Mouse (Mus musculus) neural tube, embryonic 13.5 days (tissue): ENCODE measurements around the gene Eif4a1. TPM values are rescaled to one million over a fixed set of nuclear protein-coding genes. Genes with fewer than 3 reads are reported as not detected.

Experiments
- ATAC-seq: fragments of 200-750 bp; cut with Nextera tagmentation; 2 replicates; pipeline ENCODE4 v1.8.0; 2017; ENCODE audit warnings: low read depth, mild to moderate bottlenecking, moderate TSS enrichment, moderate library complexity
- H3K27ac ChIP-seq: fragments of 300-500 bp; sonication (generic); replicated peaks from 2 replicates; pipeline ENCODE4 v1.5.1; 2015; ENCODE audit warnings: moderate library complexity, mild to moderate bottlenecking, inconsistent platforms
- H3K27me3 ChIP-seq: fragments of 300-500 bp; sonication (generic); 2 replicates; pipeline ENCODE4 v1.6.1; 2015; ENCODE audit warnings: mild to moderate bottlenecking, inconsistent platforms
- H3K36me3 ChIP-seq: fragments of 300-500 bp; sonication (generic); 2 replicates; pipeline ENCODE4 v1.6.1; 2015; ENCODE audit warnings: mild to moderate bottlenecking, inconsistent platforms
- H3K4me1 ChIP-seq: fragments of 300-500 bp; sonication (generic); replicated peaks from 2 replicates; pipeline ENCODE4 v1.6.1; 2015; ENCODE audit warnings: inconsistent platforms
- H3K4me2 ChIP-seq: fragments of 300-500 bp; sonication (generic); 2 replicates; pipeline ENCODE4 v1.6.1; 2015; ENCODE audit warnings: inconsistent platforms, mild to moderate bottlenecking, moderate library complexity
- H3K4me3 ChIP-seq: fragments of 300-500 bp; sonication (generic); 2 replicates; pipeline ENCODE4 v1.5.1; 2015; ENCODE audit warnings: mild to moderate bottlenecking, inconsistent platforms
- H3K9ac ChIP-seq: fragments of 300-500 bp; sonication (generic); 2 replicates; pipeline ENCODE4 v1.6.1; 2015; ENCODE audit warnings: moderate library complexity, mild to moderate bottlenecking, inconsistent platforms
- H3K9me3 ChIP-seq: fragments of 300-500 bp; sonication (generic); 2 replicates; pipeline ENCODE4 v1.6.1; 2016; ENCODE audit warnings: inconsistent platforms
- WGBS: fragments of 180-500 bp; shearing (Covaris S2); methylation state at CpG from one replicate; pipeline ENCODE4 v1.1.7; 2015; 5-methylcytosine and 5-hydroxymethylcytosine counted together
- polyA plus RNA-seq: library from polyadenylated mRNA; unstranded; fragments of >200 nt; fragmentation: Nextera tagmentation; extraction: Ambion mirVana; gene quantifications from 2 replicates; pipeline ENCODE4 v1.2.1, GENCODE M21; 2015

The Eif4a1 gene
- polyA plus RNA-seq, 1 experiment from 2014 or later, result 528 TPM

DNA sequence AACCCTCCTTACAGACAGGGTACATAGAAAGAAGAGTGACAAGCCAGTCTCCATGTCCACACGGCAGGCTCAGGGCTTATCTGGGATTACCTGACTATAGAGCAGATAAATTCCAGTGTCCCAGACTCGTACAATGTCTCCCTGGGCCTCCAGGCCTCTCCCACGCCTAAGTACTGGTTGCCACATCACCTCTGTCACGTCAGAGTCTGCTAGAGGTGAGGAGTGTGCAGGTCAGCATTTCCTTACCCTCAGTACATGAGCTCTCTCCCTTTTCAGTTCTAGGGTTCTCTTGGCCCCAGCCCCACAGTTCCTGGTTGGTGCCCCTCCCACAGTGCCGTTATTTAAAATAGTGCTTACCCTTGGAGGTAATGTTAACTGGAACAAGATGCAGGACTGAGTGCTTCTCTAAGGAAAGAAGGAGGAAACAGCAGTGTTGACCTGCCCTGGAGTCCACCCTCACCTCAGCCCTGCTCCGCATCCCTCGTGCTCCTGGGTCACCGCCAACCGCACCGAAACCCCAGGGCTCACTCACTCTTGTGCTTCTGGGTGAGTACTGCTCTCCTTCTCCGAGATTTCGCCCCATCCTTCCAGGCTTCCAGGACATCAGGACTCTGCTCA lies 12.0 kb upstream of the Eif4a1 start:
- Histone ChIP-seq H3K4me3 (no peak overlapping the region), H3K27me3 (no peaks in the 10 kb centered on the region), H3K9ac (no peak overlapping the region), H3K36me3 (peaks cover 9% of the 10 kb centered on the region), H3K4me1 (peaks cover 46% of the 10 kb centered on the region), H3K9me3 (no peaks in the 10 kb centered on the region), H3K4me2 (no peak overlapping the region), H3K27ac (no peak overlapping the region)
- WGBS, result 83% methylated on average over 12 of the region's 12 CpGs
- ATAC-seq, result no peak

DNA sequence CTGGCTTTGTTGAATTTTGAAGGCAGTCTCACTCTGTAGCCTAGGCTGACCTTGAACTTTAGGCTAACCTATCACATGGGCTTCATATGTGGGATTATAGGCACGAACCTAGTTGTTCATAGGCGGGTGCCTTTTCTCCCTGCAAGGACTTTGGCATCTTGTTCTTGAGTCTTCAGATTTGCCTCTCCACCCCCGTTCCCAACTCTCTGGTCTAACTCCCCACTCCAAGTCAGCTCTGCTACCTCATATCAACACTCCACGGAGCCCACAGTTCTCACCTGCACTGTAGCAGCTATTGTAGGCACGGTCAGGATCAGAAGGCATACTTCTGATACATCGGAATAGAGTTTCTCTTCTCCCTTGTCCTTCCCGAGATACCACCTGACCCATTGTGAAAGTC lies 11.4 kb upstream of the Eif4a1 start:
- peaks cover 15% of the 10 kb centered on the region for H3K36me3 ChIP-seq
- peak overlapping the region; percentile 75; the same call in 1 of the 2 replicates for H3K27ac ChIP-seq
- H3K4me1 ChIP-seq, result peaks cover 52% of the 10 kb centered on the region
- peak overlapping the region; percentile 84; the same call in 1 of the 2 replicates for H3K9ac ChIP-seq
- 82% methylated on average over 7 of the region's 7 CpGs for WGBS
- H3K27me3 ChIP-seq, result no peaks in the 10 kb centered on the region
- no peaks in the 10 kb centered on the region for H3K9me3 ChIP-seq
- H3K4me3 ChIP-seq, result no peak overlapping the region
- H3K4me2 ChIP-seq, result no peak overlapping the region
- ATAC-seq, result no peak

DNA sequence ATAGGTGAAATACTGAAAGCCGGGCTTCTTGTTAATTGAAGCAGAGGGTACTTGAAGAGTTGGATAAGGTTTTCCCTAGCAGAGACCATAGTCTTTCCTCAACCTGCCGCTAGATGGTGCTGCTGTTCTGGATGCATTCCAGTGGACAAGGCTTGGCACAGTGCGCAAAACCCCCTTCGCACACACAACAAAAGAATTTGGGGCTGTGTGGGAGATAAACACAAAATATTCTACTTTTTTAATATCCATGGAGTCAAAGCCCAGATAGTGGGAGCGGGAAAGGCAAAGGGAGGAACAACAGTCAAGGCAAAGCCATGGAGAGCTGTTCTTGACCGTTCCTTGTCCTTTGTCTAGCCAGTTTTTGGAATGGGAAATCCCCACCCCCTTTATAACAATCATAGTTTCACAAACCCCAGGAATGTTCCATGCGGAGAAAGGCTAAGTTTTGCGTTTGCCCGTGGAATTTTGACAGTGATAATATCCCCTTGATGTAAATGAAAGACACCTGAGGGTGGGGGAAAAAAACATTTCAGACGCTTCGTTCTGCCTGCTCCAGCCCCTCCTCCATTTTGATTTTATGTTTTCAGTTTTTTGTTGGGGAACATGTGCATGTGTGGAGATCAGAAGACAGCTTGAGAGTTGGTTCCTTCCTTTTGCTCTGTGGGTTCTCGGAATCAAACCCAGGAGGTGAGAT lies 10.8 kb upstream of the Eif4a1 start:
- H3K27me3 ChIP-seq, result no peaks in the 10 kb centered on the region
- H3K4me2 ChIP-seq, result peak overlapping the region; percentile 99
- no peaks in the 10 kb centered on the region for H3K9me3 ChIP-seq
- peak overlapping the region; percentile 92 for H3K27ac ChIP-seq
- H3K9ac ChIP-seq, result peak overlapping the region; percentile 84
- peaks cover 55% of the 10 kb centered on the region for H3K4me1 ChIP-seq
- ATAC-seq, result no peak; the same call in 1 of the 2 replicates
- H3K36me3 ChIP-seq, result peaks cover 21% of the 10 kb centered on the region
- H3K4me3 ChIP-seq, result peak overlapping the region; percentile 5; the same call in 1 of the 2 replicates
- 25% methylated on average over 12 of the region's 12 CpGs for WGBS

DNA sequence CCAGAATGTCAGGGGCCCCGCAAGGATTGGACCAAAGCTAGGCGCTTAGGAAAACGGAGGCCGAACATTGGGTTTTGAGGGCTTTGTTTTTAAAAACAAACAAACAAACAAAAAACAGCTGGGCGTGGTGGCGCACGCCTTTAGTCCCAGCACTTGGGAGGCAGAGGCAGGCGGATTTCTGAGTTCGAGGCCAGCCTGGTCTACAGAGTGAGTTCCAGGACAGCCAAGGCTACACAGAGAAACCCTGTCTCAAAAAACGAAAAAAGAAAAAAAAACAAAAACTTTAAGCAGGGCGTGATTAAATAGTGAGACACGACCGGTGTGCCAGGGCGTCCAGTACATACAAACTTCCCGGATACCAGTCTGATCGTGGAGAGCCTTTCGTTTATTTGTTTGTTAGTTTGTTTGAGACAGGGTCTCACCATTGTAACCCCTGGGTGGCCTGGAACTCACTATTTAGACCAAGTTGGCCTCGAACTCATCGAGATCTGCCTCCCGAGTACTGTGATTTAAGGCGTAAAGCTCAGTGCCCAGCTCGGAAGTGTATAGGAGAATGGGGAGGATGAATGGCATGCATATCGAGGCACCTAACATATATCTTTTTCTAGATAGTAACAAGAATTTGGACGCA lies 10.1 kb upstream of the Eif4a1 start:
- peaks cover 55% of the 10 kb centered on the region for H3K4me1 ChIP-seq
- H3K4me3 ChIP-seq, result peak overlapping the region; percentile 84
- peak overlapping the region; percentile 84 for H3K9ac ChIP-seq
- peaks cover 28% of the 10 kb centered on the region for H3K36me3 ChIP-seq
- peak; percentile 14; the same call in 1 of the 2 replicates for ATAC-seq
- H3K27me3 ChIP-seq, result no peaks in the 10 kb centered on the region
- peak overlapping the region; percentile 99 for H3K4me2 ChIP-seq
- H3K9me3 ChIP-seq, result no peaks in the 10 kb centered on the region
- WGBS, result 25% methylated on average over 24 of the region's 24 CpGs
- peak overlapping the region; percentile 92 for H3K27ac ChIP-seq

DNA sequence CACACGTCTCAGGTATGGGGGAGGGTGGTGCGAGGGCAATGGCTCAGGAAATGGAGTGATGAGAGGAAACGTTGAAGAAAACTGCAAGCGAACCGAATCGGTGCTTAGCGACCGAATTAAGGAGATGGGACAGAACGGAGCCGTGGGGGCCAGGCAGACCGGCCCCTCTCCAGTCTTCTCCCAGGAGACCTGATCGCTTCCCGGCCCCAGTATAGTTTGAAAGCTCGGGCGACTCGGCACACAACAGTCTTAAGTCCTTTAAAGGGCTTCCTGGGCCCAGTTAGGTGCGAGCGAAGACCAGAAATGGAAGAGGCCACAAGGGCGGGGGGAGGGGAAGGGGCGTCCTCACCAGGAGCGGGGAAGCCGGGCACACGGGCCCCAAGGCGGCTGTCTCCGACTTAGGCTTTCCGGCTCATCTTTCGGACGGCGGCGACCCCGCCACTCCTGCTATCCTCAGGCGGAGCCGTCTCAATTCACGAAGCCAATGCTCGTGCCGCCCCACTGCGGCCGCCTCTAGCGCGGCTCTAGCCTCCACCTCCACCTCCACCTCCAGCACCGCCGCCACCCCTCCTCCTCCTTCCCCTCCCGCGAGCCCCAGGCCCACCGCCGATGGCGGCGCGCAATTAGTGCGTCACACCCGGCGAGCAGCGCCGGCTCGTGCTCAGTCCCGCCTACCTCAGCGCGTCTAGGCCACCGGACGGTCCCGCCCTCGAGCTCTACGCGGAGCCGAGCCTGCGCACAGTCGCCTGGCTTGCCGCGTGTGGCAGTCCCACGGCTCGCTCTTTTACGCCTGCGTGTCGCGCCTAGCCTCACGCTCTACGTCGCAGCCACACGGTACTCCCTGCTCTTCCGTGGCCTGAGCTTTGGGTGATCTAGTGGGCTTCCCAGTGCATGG lies 9.3 kb upstream of the Eif4a1 start, which contains the start of gene Senp3:
Senp3 (minus strand) TSS at position 771 of the 895 bp plus-strand sequence.
- H3K4me2 ChIP-seq, result peak within 1 kb of the TSS; percentile 99
- H3K36me3 ChIP-seq, result peaks cover 35% of the 10 kb centered on the region
- H3K4me1 ChIP-seq, result peaks cover 55% of the 10 kb centered on the region
- peak within 1 kb of the TSS; percentile 84 for H3K4me3 ChIP-seq
- no peaks in the 10 kb centered on the region for H3K27me3 ChIP-seq
- ATAC-seq, result peak; percentile 97
- WGBS, result under 1% methylated on average over 80 of the region's 80 CpGs
- peak within 1 kb of the TSS; percentile 92 for H3K27ac ChIP-seq
- peak within 1 kb of the TSS; percentile 84 for H3K9ac ChIP-seq
- no peaks in the 10 kb centered on the region for H3K9me3 ChIP-seq

DNA sequence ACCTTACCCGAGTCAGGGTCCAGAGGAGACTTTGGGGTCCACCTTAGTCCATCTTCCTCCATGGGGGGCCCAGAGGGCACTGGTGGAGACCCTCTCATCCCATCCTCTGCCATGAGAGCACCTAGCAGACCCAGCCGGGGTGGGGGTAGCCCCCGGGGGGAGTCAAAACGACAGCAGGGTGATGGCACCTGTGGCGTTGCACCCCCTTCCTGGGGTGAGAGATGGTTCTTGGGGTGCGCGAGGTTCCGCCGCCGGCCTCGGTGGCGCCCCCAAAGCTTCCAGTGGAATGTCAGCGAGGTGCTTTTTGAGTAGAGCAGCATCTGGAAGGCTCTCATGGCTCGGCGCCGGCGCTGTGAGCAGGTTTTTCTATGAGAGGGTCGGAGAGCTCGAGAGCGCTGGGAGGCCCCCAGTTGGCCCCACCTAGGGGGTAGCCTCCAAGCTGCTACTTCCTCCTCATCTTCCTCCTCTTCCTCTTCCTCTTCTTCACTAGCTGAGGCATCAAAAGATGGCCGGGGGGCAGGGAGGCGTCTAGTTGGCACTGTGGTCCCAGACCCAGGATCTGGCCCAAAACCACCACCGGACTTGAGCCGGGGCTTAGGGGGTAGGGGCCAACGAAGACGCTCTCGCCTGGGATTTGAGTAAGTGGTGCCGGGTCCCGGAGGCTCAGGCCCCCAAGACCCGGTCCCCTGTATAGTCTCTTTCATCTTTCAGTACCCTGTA lies 8.1 kb upstream of the Eif4a1 start:
- WGBS, result 92% methylated on average over 30 of the region's 30 CpGs
- H3K9me3 ChIP-seq, result no peaks in the 10 kb centered on the region
- H3K4me1 ChIP-seq, result peaks cover 44% of the 10 kb centered on the region

DNA sequence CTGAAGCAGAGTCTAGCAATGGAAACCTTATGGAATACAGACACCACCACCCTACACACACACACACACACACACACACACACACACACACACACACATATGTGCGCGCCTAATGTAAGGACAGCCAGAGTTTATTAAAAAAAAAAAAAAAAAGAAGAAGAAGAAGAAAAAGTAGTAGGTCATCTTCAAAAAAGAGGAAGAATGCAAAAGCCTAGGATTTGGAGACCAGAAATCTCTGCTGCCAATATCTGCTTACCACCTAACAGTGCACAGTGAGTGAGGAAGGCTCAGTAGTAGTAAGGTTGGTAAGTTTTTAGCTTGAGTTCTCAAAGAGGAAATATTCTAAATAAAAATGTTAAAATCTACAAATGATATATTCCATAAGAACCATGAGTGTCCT lies 6.9 kb upstream of the Eif4a1 start:
- Histone ChIP-seq H3K4me1 (peaks cover 40% of the 10 kb centered on the region), H3K36me3 (peaks cover 59% of the 10 kb centered on the region), H3K4me3 (no peak overlapping the region), H3K4me2 (0 out of 2 replicates have a peak overlapping the region, but pooled peaks have one; percentile 1), H3K27me3 (no peaks in the 10 kb centered on the region), H3K9me3 (no peaks in the 10 kb centered on the region), H3K9ac (no peak overlapping the region), H3K27ac (no peak overlapping the region)
- 100% methylated on average over 2 of the region's 2 CpGs for WGBS
- no peak for ATAC-seq

More for the DNA sequence above, 8.1 kb upstream of the Eif4a1 start:
- Histone ChIP-seq H3K4me3 (peak overlapping the region; percentile 84), H3K27me3 (no peaks in the 10 kb centered on the region), H3K36me3 (peaks cover 47% of the 10 kb centered on the region), H3K27ac (no peak overlapping the region), H3K4me2 (peak overlapping the region; percentile 99), H3K9ac (peak overlapping the region; percentile 84)
- no peak for ATAC-seq

DNA sequence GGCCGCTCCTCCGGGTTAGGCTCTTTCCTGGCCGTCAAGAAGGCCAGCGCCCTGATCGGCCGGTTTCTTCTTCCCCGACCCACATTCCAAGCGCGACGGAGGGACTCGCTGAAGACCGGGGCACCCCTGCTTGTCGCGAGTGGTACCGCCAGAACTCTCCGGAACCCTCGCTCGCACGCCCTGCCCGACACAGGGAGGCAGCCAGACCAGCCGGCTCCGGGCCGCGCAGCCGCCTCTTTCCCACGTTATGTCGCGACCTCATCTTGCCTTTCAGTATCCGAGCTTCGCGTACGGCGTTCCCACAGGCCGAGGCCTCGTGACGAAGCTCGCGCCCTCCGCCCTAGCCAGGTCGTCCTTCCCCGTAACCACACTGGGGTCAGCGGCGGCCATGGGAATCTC lies 498 bp downstream of the Eif4a1 start:
- WGBS, result under 1% methylated on average over 43 of the region's 43 CpGs
- H3K36me3 ChIP-seq, result peaks cover 79% of the 10 kb centered on the region
- peak overlapping the region; percentile 99 for H3K9ac ChIP-seq
- H3K27me3 ChIP-seq, result no peaks in the 10 kb centered on the region
- H3K4me2 ChIP-seq, result peak overlapping the region; percentile 88
- H3K4me3 ChIP-seq, result peak overlapping the region; percentile 100
- H3K4me1 ChIP-seq, result peaks cover 34% of the 10 kb centered on the region
- peak overlapping the region; percentile 97 for H3K27ac ChIP-seq
- peak; percentile 38 for ATAC-seq
- H3K9me3 ChIP-seq, result no peaks in the 10 kb centered on the region

DNA sequence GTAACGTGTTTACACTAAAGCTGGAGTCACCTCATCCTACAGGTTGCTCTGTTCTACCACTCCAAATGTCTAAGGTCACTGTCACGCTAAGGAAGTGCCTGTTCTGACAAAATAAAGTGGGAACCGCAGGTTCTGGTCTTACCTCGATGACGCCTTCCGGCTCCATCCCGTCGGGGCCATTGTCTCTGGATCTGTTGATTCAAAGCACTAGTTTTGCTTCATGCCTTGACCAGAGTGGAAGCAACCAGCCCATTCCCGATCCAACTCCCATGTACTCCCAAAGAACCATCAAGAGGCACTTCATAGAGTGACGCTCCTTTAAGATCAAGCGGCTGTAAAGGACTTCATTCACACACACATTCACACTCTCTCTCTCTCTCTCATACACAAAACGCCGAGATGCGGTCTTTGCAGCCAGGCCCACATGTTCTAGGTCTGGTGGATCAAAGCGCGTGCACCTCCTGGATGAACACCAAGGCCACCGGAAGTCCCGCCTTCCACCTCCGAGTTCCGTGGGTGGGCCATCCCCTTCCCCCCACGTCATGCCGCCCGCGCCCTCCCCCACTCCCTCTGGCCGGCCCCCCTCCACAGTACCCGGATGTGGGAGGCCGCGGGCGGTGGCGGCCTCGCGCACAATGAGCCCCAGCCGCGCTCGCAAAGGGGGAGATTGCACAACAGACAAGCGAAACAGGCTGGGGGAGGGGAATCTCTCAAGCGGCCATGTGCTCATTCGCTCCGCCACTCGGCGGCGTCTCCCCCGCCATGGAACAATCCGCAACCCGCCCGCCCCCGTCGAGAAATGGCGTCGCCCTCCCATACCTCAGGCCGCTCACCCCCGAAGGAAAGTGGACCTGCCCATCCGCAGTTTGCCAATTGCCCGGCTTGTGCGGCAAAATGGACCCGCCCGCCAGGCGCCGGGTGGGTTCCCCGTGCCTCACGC lies 1.2 kb downstream of the Eif4a1 start:
- Histone ChIP-seq H3K9me3 (no peaks in the 10 kb centered on the region), H3K36me3 (peaks cover 79% of the 10 kb centered on the region), H3K4me3 (peak overlapping the region; percentile 100), H3K4me1 (peaks cover 34% of the 10 kb centered on the region), H3K4me2 (peak overlapping the region; percentile 88), H3K27ac (peak overlapping the region; percentile 97), H3K27me3 (no peaks in the 10 kb centered on the region), H3K9ac (peak overlapping the region; percentile 99)
- peak; percentile 77 for ATAC-seq
- under 1% methylated on average over 61 of the region's 61 CpGs for WGBS

DNA sequence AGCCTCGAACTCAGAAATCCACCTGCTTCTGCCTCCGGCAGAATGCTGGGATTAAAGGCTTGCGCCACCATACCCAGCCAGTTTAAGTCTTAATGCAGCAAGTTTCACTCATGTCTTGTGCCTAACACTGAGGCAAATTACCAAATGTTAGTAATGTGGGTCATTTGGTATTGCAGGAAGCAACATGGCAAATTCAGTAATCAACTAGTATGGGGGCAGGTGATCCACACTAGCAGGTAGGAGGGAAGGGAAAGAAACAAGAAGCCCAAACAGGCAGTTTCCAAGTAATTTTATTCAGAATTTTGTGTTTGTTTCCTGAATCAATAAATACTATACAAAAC lies 5.6 kb downstream of the Eif4a1 start:
- H3K4me1 ChIP-seq, result peaks cover 37% of the 10 kb centered on the region
- ATAC-seq, result no peak
- no peaks in the 10 kb centered on the region for H3K9me3 ChIP-seq
- no peak overlapping the region for H3K9ac ChIP-seq
- no peak overlapping the region for H3K27ac ChIP-seq
- no peak overlapping the region for H3K4me2 ChIP-seq
- no peak overlapping the region for H3K4me3 ChIP-seq
- peaks cover 72% of the 10 kb centered on the region for H3K36me3 ChIP-seq
- no peaks in the 10 kb centered on the region for H3K27me3 ChIP-seq
- WGBS, result 85% methylated on average over 3 of the region's 3 CpGs
